Mouse (Mus musculus): ENCODE data around the gene Med27. TPM values are rescaled to one million over a fixed set of nuclear protein-coding genes. Genes with fewer than 3 reads are reported as not detected.

Gene Med27
- polyA plus RNA-seq, 1 experiment: 26.6 TPM

DNA sequence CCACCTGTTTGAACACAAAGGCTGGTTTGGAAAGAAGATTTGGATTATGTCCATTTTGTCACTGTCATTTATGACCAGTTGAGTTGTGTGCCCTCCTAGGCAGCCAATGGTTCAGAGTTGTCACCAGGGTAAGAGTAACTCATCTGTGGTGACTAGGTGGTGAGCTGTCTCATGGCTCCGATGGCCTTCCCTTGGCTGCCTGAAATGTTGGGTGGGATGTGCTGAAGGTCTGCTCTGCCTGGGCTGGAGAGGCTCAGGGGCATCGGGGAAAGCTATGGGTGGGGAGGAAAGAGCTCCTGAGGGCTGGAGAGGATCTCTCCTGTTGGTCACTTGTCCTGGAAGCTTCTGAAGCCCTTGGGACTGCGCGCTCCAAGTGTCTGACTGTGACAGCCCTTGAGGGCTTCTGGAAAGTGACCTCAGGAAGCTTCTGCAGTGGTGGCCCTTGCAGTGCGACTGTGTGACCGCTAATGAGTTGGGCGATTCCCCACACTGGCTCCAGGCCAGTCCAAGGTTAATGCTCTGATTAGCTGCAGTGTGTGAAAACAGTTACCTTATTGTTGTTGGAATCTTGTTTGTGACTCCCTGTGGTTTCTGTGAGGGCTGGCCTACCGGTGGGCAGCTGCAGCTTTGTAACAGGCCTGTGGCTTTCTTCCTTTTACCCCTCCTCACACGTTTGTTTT is 12.2 kb downstream of the Med27 start:
- no peak for TF ChIP-seq CTCF (IDR thresholded peaks at IDR 0.05; ENCODE audit: borderline replicate concordance, insufficient read depth, low read length)
- no peak for TF ChIP-seq POLR2A (IDR thresholded peaks at IDR 0.05; ENCODE audit: low read depth, low read length)
- no peaks in the 10 kb centered on the region for H3K4me1 ChIP-seq (ENCODE audit: control insufficient read depth, insufficient read depth, low read length)
- H3K4me3 ChIP-seq (ENCODE audit: insufficient read depth, low read length): no peak overlapping the region
- no peak overlapping the region for H3K27ac ChIP-seq (ENCODE audit: insufficient read depth, low read length)

DNA sequence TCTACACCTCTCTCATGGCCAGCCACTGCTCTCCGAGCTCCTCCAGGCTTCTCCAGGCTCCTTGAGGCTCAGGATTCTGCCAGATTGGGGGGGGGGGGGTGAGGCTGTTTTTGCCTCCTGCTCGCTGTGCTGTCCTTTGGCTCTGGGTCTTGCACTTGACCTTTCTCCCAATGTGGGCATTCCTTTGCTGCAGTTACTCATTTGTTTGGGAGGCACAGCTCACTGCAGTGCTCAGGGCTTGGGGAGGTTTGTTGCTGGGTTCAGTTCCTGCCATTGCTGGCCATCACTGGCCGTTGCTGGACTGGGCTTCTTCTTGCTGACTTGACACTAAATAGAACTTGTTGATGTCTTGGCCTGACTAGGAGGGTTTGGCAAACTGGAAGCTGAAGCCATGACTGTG is 14.3 kb downstream of the Med27 start:
- Histone ChIP-seq H3K4me3 (ENCODE audit: insufficient read depth, low read length) (no peak overlapping the region), H3K4me1 (ENCODE audit: control insufficient read depth, insufficient read depth, low read length) (no peaks in the 10 kb centered on the region), H3K27ac (ENCODE audit: insufficient read depth, low read length) (no peak overlapping the region)
- TF ChIP-seq POLR2A (IDR thresholded peaks at IDR 0.05; ENCODE audit: low read depth, low read length) (no peak), CTCF (IDR thresholded peaks at IDR 0.05; ENCODE audit: borderline replicate concordance, insufficient read depth, low read length) (no peak)

DNA sequence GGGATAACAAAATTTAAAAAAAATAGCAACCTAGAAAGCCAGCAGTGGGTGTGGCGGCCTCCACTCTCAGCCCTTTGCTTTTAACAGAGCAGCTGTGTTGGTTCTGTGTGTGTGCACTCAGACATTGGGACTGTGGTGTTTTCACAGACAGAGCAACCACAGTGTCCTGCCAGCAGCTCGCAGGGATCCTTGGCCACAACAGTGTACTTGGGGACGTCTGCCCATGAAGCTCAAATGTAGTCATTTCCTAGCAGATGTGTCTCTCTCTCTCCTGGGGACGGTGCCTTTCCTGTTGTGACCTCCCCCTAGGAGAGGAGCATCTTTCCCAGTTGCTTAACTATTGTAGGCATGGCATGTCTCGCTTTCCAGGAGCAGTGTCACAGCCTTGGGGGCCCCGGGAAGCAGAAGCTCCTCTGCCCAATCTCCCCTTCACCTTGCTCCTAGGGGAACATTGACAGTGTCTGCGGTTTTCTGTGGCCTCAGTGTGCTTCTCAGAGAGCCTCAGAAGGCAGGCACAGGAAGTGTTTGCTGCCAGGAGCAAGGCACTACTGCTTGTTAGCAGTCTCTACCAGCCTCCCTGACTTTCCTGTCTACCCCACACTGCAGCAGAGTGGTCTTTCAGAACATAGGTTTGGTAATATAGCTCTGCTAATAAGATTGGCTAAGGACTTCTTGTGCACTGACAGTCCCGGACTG is 18.5 kb downstream of the Med27 start:
- H3K4me3 ChIP-seq (ENCODE audit: insufficient read depth, low read length): no peak overlapping the region
- H3K4me1 ChIP-seq (ENCODE audit: control insufficient read depth, insufficient read depth, low read length): no peaks in the 10 kb centered on the region
- no peak for TF ChIP-seq CTCF (IDR thresholded peaks at IDR 0.05; ENCODE audit: borderline replicate concordance, insufficient read depth, low read length)
- TF ChIP-seq POLR2A (IDR thresholded peaks at IDR 0.05; ENCODE audit: low read depth, low read length): no peak
- H3K27ac ChIP-seq (ENCODE audit: insufficient read depth, low read length): no peak overlapping the region

DNA sequence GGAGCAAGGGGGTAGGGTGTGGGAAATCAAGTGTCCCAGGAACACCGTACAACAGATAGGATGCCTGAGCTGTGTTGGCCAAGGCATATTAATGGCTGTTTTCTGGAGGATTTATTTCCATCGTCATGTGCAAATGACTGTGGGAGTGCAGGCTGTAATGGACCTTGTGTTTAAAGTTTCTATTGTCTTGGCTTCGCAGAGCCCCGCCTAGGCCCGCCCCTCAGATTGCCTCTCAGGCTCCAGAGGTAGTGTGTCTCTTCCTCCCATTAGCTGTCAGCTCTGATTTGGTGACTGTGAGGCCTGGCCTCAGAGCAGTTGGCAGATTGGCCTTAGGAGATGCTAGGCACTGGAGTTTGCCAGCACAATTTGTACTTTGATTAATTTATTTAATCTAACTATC is 22.1 kb downstream of the Med27 start:
- Histone ChIP-seq H3K27ac (ENCODE audit: insufficient read depth, low read length) (no peak overlapping the region), H3K4me3 (ENCODE audit: insufficient read depth, low read length) (no peak overlapping the region), H3K4me1 (ENCODE audit: control insufficient read depth, insufficient read depth, low read length) (no peaks in the 10 kb centered on the region)
- TF ChIP-seq POLR2A (IDR thresholded peaks at IDR 0.05; ENCODE audit: low read depth, low read length) (no peak), CTCF (IDR thresholded peaks at IDR 0.05; ENCODE audit: borderline replicate concordance, insufficient read depth, low read length) (no peak)

DNA sequence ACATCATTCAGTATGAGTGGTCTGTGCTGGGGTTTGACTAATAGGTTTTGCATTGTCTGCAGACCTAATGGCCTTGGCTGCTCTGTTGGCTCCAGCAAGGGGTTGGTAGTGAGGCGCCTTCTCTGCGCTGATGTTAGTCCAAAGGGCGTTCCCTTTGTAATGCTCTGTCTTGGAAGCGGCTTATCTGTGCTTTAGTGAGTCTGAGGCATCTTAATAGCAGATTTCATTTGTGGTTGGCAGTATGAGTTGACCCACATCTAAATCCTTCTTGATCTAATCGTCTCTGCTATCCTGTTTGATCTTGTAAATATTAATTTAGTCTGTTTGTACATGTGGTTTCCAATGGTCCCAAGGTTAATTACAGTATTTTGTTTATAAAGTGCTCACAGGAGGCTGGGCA is 25.6 kb downstream of the Med27 start:
- no peak for TF ChIP-seq POLR2A (IDR thresholded peaks at IDR 0.05; ENCODE audit: low read depth, low read length)
- Histone ChIP-seq H3K27ac (ENCODE audit: insufficient read depth, low read length) (no peak overlapping the region), H3K4me1 (ENCODE audit: control insufficient read depth, insufficient read depth, low read length) (no peaks in the 10 kb centered on the region), H3K4me3 (ENCODE audit: insufficient read depth, low read length) (no peak overlapping the region)

DNA sequence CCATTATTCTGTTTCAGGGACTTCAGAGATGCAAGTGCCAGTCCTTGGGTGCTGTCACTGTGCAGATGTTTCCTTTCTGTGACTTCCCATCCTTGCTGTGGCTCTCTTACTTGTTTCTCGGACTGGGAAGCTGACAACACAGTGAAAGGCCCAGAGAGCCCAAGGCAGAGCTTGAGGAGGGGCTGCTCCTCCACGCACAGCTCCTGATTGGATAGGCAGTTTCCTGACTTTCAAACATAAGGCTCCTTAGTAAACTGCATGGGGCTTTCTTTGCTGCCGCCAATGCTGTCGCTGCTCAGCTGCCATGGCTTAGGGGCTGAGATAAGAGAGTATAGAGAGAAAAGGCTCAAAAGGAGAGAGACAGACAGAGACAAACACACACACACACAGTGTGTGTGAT is 35.1 kb downstream of the Med27 start:
- Histone ChIP-seq H3K4me3 (ENCODE audit: insufficient read depth, low read length) (no peak overlapping the region), H3K27ac (ENCODE audit: insufficient read depth, low read length) (no peak overlapping the region), H3K4me1 (ENCODE audit: control insufficient read depth, insufficient read depth, low read length) (no peaks in the 10 kb centered on the region)
- no peak for TF ChIP-seq CTCF (IDR thresholded peaks at IDR 0.05; ENCODE audit: borderline replicate concordance, insufficient read depth, low read length)
- TF ChIP-seq POLR2A (IDR thresholded peaks at IDR 0.05; ENCODE audit: low read depth, low read length): no peak

DNA sequence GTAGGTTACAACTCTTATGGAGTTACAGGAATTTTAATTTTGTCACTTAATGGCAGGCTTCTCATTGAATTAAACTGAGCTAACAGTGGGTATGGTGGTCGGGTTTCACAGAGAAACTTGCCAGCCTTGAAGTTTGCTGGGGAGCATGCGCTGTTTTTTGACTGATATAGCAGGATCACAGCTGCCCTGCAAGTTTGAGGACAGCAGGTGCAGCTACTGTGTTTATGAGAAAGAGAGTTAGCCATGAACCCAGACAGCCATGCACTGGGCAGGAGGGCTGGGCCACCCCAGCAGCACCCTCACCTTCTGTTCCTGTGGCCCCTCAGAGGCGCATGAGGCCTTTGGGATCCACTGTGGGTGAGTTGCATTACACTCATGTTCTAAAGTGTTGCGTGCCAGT is 36.0 kb downstream of the Med27 start:
- no peak overlapping the region for H3K27ac ChIP-seq (ENCODE audit: insufficient read depth, low read length)
- H3K4me1 ChIP-seq (ENCODE audit: control insufficient read depth, insufficient read depth, low read length): no peaks in the 10 kb centered on the region
- no peak for TF ChIP-seq POLR2A (IDR thresholded peaks at IDR 0.05; ENCODE audit: low read depth, low read length)
- no peak overlapping the region for H3K4me3 ChIP-seq (ENCODE audit: insufficient read depth, low read length)

DNA sequence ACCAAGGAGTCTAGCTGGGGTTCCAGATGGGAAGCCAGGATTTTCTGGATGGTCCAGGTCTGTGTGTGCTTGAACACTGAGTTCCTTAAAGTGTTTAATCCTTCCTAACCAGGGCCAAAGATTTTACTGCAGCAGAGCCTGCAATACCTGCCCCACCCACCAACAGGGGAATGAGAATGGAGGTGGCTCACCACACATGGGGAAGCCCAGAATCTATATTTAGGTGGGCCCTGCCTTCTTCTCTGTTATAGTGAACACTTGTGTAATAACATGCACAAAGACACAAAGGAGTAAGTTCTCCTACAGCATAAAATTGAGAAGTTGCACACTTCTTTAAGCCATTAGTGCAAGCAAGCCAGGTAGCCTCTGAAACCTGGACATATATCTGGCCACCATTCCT is 36.5 kb downstream of the Med27 start:
- TF ChIP-seq CTCF (IDR thresholded peaks at IDR 0.05; ENCODE audit: borderline replicate concordance, insufficient read depth, low read length) (no peak), POLR2A (IDR thresholded peaks at IDR 0.05; ENCODE audit: low read depth, low read length) (no peak)
- Histone ChIP-seq H3K4me3 (ENCODE audit: insufficient read depth, low read length) (no peak overlapping the region), H3K4me1 (ENCODE audit: control insufficient read depth, insufficient read depth, low read length) (no peaks in the 10 kb centered on the region), H3K27ac (ENCODE audit: insufficient read depth, low read length) (no peak overlapping the region)

DNA sequence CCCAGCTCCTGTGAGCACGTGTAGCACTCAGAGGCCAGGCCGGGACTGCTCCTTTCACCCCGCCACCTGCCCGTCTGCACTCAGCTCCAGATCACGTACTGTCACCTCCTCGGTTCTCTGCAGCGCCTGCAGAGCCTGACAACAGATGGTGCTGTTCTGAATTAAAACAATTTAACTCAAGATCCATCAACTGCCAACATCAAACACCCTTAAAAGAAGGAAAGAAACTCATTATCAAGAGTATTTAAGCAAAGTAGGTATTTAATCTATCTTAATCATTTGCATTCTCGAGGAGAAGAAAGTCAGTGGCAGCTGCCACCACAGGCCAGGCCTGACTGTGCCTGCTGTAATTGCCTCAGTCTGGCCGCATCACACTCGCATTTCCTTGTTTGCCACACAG is 38.8 kb downstream of the Med27 start:
- Histone ChIP-seq H3K4me3 (ENCODE audit: insufficient read depth, low read length) (no peak overlapping the region), H3K4me1 (ENCODE audit: control insufficient read depth, insufficient read depth, low read length) (no peaks in the 10 kb centered on the region), H3K27ac (ENCODE audit: insufficient read depth, low read length) (no peak overlapping the region)
- TF ChIP-seq CTCF (IDR thresholded peaks at IDR 0.05; ENCODE audit: borderline replicate concordance, insufficient read depth, low read length) (no peak), POLR2A (IDR thresholded peaks at IDR 0.05; ENCODE audit: low read depth, low read length) (no peak)

DNA sequence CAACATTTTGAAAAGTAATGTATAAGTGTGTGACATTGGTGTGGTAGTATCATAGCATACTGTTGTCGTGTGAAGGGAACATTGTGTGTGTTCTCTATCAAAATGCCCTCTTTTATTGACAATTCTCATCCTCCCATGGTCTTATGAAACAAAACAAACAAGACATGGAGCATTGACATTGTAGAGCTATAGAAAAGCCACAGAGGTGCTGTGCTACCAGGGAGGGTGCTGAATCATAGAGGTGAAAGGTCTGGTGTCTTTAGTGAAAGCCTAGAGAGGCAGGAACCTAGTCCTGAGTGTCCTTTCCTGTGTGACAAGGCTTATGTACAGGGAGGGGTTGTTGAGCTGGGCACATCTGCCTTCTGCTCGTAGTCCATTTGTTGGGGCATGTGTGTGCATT is 40.6 kb downstream of the Med27 start:
- H3K27ac ChIP-seq (ENCODE audit: insufficient read depth, low read length): no peak overlapping the region
- no peak for TF ChIP-seq POLR2A (IDR thresholded peaks at IDR 0.05; ENCODE audit: low read depth, low read length)
- TF ChIP-seq CTCF (IDR thresholded peaks at IDR 0.05; ENCODE audit: borderline replicate concordance, insufficient read depth, low read length): no peak
- peaks cover 3% of the 10 kb centered on the region; the same call in 1 of the 2 replicates for H3K4me1 ChIP-seq (ENCODE audit: control insufficient read depth, insufficient read depth, low read length)
- H3K4me3 ChIP-seq (ENCODE audit: insufficient read depth, low read length): no peak overlapping the region

All from embryonic fibroblast, embryonic 13.5 days (primary cell).